Mouse (Mus musculus) frontal cortex, adult (tissue): ENCODE data around the gene Gtf3c1.
"Not testable (repeated sequence)": the region's sequence is repeated elsewhere in the genome, so short reads cannot be mapped to it uniquely, and the experiment has no call there.

Experiments
- ATAC-seq: cut with Nextera tagmentation; 2 replicates; pipeline ENCODE4 v1.9.2; 2017; ENCODE audit warnings: mild to moderate bottlenecking, moderate library complexity, mixed read lengths; ENCODE audit not compliant: low TSS enrichment

Gene Gtf3c1

GRCm38 (mm10) chr7:125707593-125708022, at the start of gene Gtf3c1, which contains the start of gene D430042O09Rik:
Gene Gtf3c1, minus strand, starts transcription at chr7:125707780.
Gene D430042O09Rik, plus strand, starts transcription at chr7:125707888.
- ATAC-seq = peak; percentile 99

GRCm38 (mm10) chr7:125756806-125757205, 49.2 kb upstream of the Gtf3c1 start:
- ATAC-seq = no peak

DNA sequence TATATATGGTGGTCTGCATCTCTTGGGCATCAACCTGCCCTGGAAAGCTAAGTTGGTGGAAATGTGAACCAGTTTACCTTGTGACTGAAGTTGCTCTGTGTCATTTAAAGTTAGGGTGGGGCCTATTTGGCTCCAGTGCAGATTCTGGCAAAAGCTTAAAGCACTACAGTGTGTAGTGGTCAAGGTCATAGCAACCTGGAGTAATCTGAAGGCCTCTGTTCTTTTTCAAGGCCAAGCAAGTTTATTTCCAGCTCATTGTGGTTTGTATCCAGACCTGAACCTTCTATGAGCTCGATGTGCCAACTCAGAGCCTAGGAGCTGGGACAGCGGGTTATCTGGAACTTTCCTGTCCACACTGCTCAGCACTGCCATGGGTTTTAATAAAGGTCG, 45.7 kb upstream of the Gtf3c1 start:
- no peak for ATAC-seq

GRCm38 (mm10) chr7:125752699-125753325, 45.2 kb upstream of the Gtf3c1 start:
- ATAC-seq = no peak

- peak; percentile 52 for ATAC-seq
These were observed 40.6 kb upstream of the Gtf3c1 start for GRCm38 (mm10) chr7:125748186-125748585.

- no peak for ATAC-seq
These were observed 39.7 kb upstream of the Gtf3c1 start for GRCm38 (mm10) chr7:125747316-125747690.

GRCm38 (mm10) chr7:125746621-125747315, 39.2 kb upstream of the Gtf3c1 start:
- no peak for ATAC-seq

DNA sequence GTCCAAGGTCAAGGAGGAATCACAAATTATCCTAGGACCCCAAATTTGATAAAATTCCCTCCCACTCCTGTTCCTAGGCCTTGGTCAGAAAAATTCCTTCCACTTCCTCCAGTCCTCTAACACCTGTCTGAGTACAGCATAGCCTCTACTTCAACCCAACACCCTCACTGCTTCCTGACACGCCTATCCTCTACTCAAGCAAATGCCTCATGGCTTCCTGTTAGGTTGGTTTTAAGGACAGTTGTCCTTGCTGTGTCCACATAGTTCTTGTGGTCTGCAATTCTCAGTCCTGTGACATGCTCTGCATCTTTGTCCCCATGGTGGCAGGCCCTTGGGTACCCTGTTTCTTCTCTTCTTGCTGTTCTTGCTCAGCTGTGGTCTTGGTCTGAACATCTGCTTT, 37.2 kb upstream of the Gtf3c1 start:
- ATAC-seq = no peak

GRCm38 (mm10) chr7:125741271-125741703, 33.7 kb upstream of the Gtf3c1 start:
- no peak for ATAC-seq

GRCm38 (mm10) chr7:125740521-125740920, 32.9 kb upstream of the Gtf3c1 start:
- ATAC-seq = no peak

- ATAC-seq = no peak
These were observed 28.9 kb upstream of the Gtf3c1 start for GRCm38 (mm10) chr7:125736366-125737015.

- ATAC-seq = no peak
These were observed 26.2 kb upstream of the Gtf3c1 start for GRCm38 (mm10) chr7:125733791-125734190.

DNA sequence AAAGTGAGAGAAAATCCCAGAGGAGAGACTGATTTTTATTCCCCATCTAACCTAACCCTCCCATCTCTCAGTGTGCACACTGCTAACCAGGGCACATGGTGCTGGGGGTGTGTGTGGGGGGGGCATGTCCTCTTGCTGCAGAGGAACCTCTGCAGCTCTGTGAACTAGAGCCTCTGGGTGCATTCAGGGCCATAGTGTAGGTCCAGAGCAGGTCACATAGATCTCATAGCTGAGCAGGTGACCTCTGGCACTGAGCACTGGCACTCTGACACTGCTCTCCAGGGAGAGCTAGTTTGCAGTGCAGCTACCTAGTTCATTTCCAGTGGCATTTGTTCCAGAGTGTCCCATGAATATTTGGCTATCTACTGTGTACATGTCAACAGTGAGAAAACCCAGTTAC, 24.1 kb upstream of the Gtf3c1 start:
- ATAC-seq = no peak

GRCm38 (mm10) chr7:125723189-125723972, 15.8 kb upstream of the Gtf3c1 start:
- no peak for ATAC-seq

DNA sequence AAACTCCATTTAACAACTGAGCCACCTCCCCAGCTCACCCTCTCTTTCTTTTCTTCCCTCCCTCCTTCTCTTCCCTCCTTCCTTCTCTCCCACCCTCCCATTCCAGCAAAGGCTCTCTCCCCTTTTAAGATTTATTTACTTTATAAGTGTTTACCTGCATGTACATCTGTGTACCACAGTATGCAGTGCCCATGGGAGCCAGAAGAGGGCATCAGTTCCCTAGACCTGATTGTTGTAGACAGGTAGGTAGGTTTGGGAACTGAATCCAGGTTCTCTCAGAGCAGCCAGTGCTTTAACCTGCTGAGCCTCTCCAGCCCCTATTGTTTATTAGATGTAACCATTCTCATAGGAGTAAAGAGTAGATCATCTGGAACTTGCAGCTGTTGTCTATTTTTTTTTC, 14.5 kb upstream of the Gtf3c1 start:
- ATAC-seq = no peak

- no peak for ATAC-seq
These were observed 13.5 kb upstream of the Gtf3c1 start for GRCm38 (mm10) chr7:125721033-125721432.

- peak; percentile 47; the same call in 1 of the 2 replicates for ATAC-seq
These were observed 12.8 kb upstream of the Gtf3c1 start for GRCm38 (mm10) chr7:125720370-125720769.

GRCm38 (mm10) chr7:125717612-125718011, 10.0 kb upstream of the Gtf3c1 start:
- ATAC-seq = no peak

DNA sequence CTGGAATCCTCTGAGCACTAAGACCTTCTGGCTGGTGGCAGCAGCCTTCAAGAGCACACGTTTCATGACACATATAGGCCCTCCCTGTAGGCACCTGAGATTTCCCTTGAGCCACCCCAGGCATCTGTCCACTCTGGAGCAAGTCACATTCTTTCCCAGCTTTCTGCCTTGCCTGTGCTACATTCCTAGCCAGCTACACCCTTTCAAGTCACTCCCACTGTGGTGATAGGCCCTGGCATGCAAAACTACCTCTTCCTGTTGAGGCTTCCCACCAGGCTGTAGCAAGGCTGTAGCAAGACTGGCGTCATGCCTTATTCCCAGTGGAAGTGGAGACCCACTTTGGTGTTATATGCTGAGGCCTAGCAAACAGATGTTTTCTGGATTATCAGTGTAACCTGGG, 9.1 kb upstream of the Gtf3c1 start:
- no peak for ATAC-seq

- no peak for ATAC-seq
These were observed 7.2 kb upstream of the Gtf3c1 start for GRCm38 (mm10) chr7:125714803-125715202.

DNA sequence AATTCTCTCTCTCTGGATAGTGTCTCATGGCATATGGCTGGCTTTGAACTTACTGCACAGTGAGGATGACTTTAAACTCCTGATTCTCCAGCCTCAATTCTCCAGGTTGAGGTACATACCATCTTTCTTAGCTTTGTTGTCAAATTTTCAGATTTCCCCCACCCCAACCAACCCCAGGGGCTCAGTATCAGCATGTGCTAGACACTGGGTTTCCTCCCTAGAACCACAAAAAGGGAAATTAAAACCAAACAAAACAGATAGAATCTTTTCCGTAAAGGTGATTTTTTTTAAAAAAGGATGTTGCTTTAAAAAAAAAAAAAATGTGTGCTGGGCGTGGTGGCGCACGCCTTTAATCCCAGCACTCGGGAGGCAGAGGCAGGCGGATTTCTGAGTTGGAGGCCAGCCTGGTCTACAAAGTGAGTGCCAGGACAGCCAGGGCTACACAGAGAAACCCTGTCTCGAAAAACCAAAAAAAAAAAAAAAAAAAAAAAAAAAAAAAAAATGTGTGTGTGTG, 6.0 kb upstream of the Gtf3c1 start:
- ATAC-seq = not testable (repeated sequence)

GRCm38 (mm10) chr7:125708100-125708499, 520 bp upstream of the Gtf3c1 start:
- ATAC-seq = no peak; the same call in 1 of the 2 replicates
